Mouse (Mus musculus): ENCODE data around the gene Rbbp6.

Rbbp6 gene

GRCm38 (mm10) chr7:123046473-123047091 lies 81.1 kb downstream of the Rbbp6 start:
- DNase-seq (ENCODE audit: low read depth) = peak; percentile 58
